ENCODE assay signal across 23 mouse cellular contexts in the genomic region with DNA sequence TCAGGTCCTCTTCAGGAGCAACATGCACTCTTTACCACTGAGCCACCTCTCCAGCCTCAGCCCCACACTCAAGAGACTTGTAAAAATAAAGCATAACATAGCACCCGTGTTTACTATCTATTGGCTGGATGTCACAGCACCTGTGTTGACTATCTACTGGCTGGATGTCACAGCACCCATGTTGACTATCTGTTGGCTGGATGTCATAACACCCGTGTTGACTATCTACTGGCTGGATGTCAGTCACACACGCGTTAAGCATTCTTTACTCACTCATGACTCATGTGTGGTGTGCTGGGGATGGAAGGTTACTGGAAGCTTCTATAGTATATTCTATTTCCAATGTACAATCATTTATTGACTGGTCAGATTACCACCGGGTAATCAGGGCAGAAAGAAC.
A peak's percentile ranks its signal among the peaks of the same experiment; 100 is the strongest.
DNase-seq lines count a peak whose midpoint lies in the region; ATAC-seq and TF ChIP-seq lines count a peak whose summit lies in the region.
"Had no signal": no experiment of that assay in that cellular context is flagged by ENCODE, and none has a peak within 500 bp of the region (broad histone marks: within the 10 kb centered on the region; RNA-seq: fewer than 3 reads in every experiment).

No protein-coding gene starts in this region.

- ATAC-seq in liver, embryonic 12.5 days = no peak
- ATAC-seq in liver, postnatal 0 days = peak; percentile 55; the same call in 1 of the 2 replicates
- no peak for ATAC-seq in forebrain, embryonic 16.5 days
- ATAC-seq: activated CD4-positive, CD25-positive, alpha-beta regulatory T cell, adult 4 months; CD4-positive, CD25-positive, alpha-beta regulatory T cell, adult 4 months; Patski had no signal

- intact Hi-C loops in heart, postnatal 14 days (cut with DNase I) = loop anchor here (10.0 kb wide), 1 partner anchor 392 kb away; no protein-coding TSS in a partner anchor

- no peak overlapping the region for H3K27ac ChIP-seq in liver, adult 2 months (replicated peaks; ENCODE audit: insufficient read depth, low read depth, low read length)
- H3K27ac ChIP-seq in liver, embryonic 12.5 days = no peak overlapping the region
- no peak overlapping the region for H3K27ac ChIP-seq in liver, postnatal 0 days (ENCODE audit: low read depth)
- no peak overlapping the region for H3K27ac ChIP-seq in forebrain, embryonic 16.5 days (ENCODE audit: low read length)

- no peaks in the 10 kb centered on the region for H3K4me1 ChIP-seq in liver, adult 2 months (ENCODE audit: control insufficient read depth, insufficient read depth, low read length)
- H3K4me1 ChIP-seq in liver, embryonic 12.5 days = no peaks in the 10 kb centered on the region
- no peaks in the 10 kb centered on the region for H3K4me1 ChIP-seq in liver, postnatal 0 days (ENCODE audit: insufficient read depth)
- H3K4me1 ChIP-seq in forebrain, embryonic 16.5 days (replicated peaks; ENCODE audit: control insufficient read depth, insufficient read depth, low read length) = peaks cover 10% of the 10 kb centered on the region

- TF ChIP-seq CTCF in liver, adult 2 months (IDR thresholded peaks at IDR 0.05; ENCODE audit: low read depth, low read length) = no peak
- TF ChIP-seq CTCF in liver, postnatal 0 days (IDR thresholded peaks at IDR 0.05; ENCODE audit: low read depth) = no peak

- no peaks in the 10 kb centered on the region for H3K79me2 ChIP-seq in liver, adult 2 months (ENCODE audit: control insufficient read depth, insufficient read depth, low read length)

- peak; percentile 86 for DNase-seq in heart, adult 11 months
- no peak for DNase-seq in heart, postnatal 14 days
- DNase-seq in liver, adult 2 months (ENCODE audit: extremely low read depth, low read depth, low spot score) = peak; percentile 12
- no peak for DNase-seq in liver, postnatal 0 days
- no peak for DNase-seq in liver
- DNase-seq in 416B (ENCODE audit: low read depth) = peak; percentile 3
- DNase-seq: adrenal gland, adult 2 months; adrenal gland, adult 8-10 months; adrenal gland, postnatal 10 days; adrenal gland, postnatal 14 days; adrenal gland, postnatal 25 days; adrenal gland, postnatal 36 days; B cell, adult 2 months; cerebellum, adult 11 months; cerebellum, adult 11-12 months; cerebellum, adult 18-20 months had no signal

- H3K9me3 ChIP-seq in liver, embryonic 12.5 days (replicated peaks) = no peaks in the 10 kb centered on the region
- no peaks in the 10 kb centered on the region for H3K9me3 ChIP-seq in liver, postnatal 0 days (ENCODE audit: low read length)
- H3K9me3 ChIP-seq in forebrain, embryonic 16.5 days (ENCODE audit: control insufficient read depth, low read length) = no peaks in the 10 kb centered on the region
- H3K9me3 ChIP-seq: G1E had no signal

- peaks cover 17% of the 10 kb centered on the region; the same call in 1 of the 2 replicates for H3K36me3 ChIP-seq in liver, adult 2 months (ENCODE audit: control insufficient read depth, insufficient read depth, low read length)
- H3K36me3 ChIP-seq in liver, embryonic 12.5 days = peaks cover 21% of the 10 kb centered on the region; the same call in 1 of the 2 replicates
- H3K36me3 ChIP-seq in liver, postnatal 0 days (replicated peaks; ENCODE audit: insufficient read depth, low read length) = peaks cover 3% of the 10 kb centered on the region; the same call in 1 of the 2 replicates
- H3K36me3 ChIP-seq in forebrain, embryonic 16.5 days (ENCODE audit: control insufficient read depth, insufficient read depth) = 0 out of 2 replicates have a peak, but pooled peaks cover 2% of the 10 kb centered on the region

- H3K4me3 ChIP-seq in liver, adult 2 months (ENCODE audit: insufficient read depth, low read depth, low read length) = no peak overlapping the region
- H3K4me3 ChIP-seq in liver, embryonic 12.5 days = no peak overlapping the region
- no peak overlapping the region for H3K4me3 ChIP-seq in liver, postnatal 0 days (ENCODE audit: low read depth, low read length)
- H3K4me3 ChIP-seq in forebrain, embryonic 16.5 days (replicated peaks; ENCODE audit: low read length) = no peak overlapping the region

- TF ChIP-seq EP300 in liver, postnatal 0 days (IDR thresholded peaks at IDR 0.05; ENCODE audit: low read depth) = no peak

- 45% methylated on average over 5 of the region's 5 CpGs for WGBS in liver, adult 2 months
- 72% methylated on average over 5 of the region's 5 CpGs for WGBS in liver, embryonic 12.5 days (ENCODE audit: insufficient replicate concordance)
- WGBS in liver, postnatal 0 days (ENCODE audit: insufficient replicate concordance) = 82% methylated on average over 5 of the region's 5 CpGs
- WGBS in forebrain, embryonic 16.5 days = 90% methylated on average over 5 of the region's 5 CpGs

- no peaks in the 10 kb centered on the region for H3K27me3 ChIP-seq in liver, adult 2 months (ENCODE audit: control insufficient read depth, insufficient read depth, low read length)
- no peaks in the 10 kb centered on the region for H3K27me3 ChIP-seq in liver, embryonic 12.5 days (replicated peaks)
- H3K27me3 ChIP-seq in liver, postnatal 0 days (ENCODE audit: insufficient read depth, low read length) = no peaks in the 10 kb centered on the region
- H3K27me3 ChIP-seq in forebrain, embryonic 16.5 days (replicated peaks; ENCODE audit: control insufficient read depth, insufficient read depth, low read length) = no peaks in the 10 kb centered on the region
- H3K27me3 ChIP-seq: CH12.LX, Patski had no signal

- no peak for TF ChIP-seq POLR2A in liver, adult 2 months (IDR thresholded peaks at IDR 0.05; ENCODE audit: extremely low read depth, insufficient read depth, low read length)

- H3K9ac ChIP-seq in liver, adult 2 months (ENCODE audit: low read depth, low read length) = no peak overlapping the region
- no peak overlapping the region for H3K9ac ChIP-seq in liver, embryonic 12.5 days
- H3K9ac ChIP-seq in liver, postnatal 0 days (replicated peaks) = no peak overlapping the region
- no peak overlapping the region for H3K9ac ChIP-seq in forebrain, embryonic 16.5 days (replicated peaks; ENCODE audit: low read depth, low read length)

- no peak overlapping the region for H3K4me2 ChIP-seq in liver, embryonic 12.5 days
- no peak overlapping the region for H3K4me2 ChIP-seq in liver, postnatal 0 days (ENCODE audit: low read depth, low read length)
- no peak overlapping the region for H3K4me2 ChIP-seq in forebrain, embryonic 16.5 days (ENCODE audit: low read length)

Comparison
In these comparisons a context has a peak if more than half of its experiments do, and no peak if none do; other contexts are left out.
1. DNase-seq: peak in heart, adult 11 months (single experiment), liver, adult 2 months (single experiment) and 416B (single experiment); none in heart, postnatal 14 days (0 of 2), liver, postnatal 0 days (single experiment) and liver (single experiment).